Comparison of ENCODE assay signal across 35 mouse cellular contexts in the genomic region with DNA sequence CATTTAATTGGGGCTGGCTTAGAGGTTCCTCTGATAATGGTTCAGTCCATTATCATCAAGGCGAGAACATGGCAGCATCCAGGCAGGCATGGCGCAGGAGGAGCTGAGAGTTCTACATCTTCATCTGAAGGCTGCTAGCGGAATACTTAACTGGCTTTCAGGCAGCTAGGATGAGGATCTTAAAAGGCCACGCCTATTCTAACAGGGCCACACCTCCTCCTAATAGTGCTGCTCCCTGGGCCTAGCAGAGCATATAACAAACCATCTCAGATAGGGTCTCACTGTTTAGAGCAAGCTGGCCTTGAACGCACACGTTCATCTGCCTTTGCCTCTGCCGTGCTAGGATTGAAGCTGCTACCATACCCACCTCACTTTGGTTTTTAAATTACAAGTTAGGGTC. TPM values are rescaled to one million over a fixed set of nuclear protein-coding genes. Genes with fewer than 3 reads are reported as not detected.
"Had no signal": no experiment of that assay in that cellular context is flagged by ENCODE, and none has a peak within 500 bp of the region (broad histone marks: within the 10 kb centered on the region; RNA-seq: fewer than 3 reads in every experiment).

No protein-coding gene starts in this region.

- H3K4me1 ChIP-seq: liver, embryonic 12.5 days; liver, embryonic 15.5 days; midbrain, embryonic 15.5 days had no signal

- H3K9ac ChIP-seq: limb, embryonic 12.5 days; limb, embryonic 13.5 days; limb, embryonic 15.5 days; liver, embryonic 12.5 days; liver, embryonic 13.5 days; liver, embryonic 14.5 days; liver, embryonic 15.5 days; liver, postnatal 0 days; lung, embryonic 14.5 days; lung, embryonic 15.5 days; midbrain, embryonic 12.5 days; midbrain, embryonic 13.5 days; midbrain, embryonic 15.5 days; neural tube, embryonic 12.5 days had no signal

- H3K4me3 ChIP-seq: limb, embryonic 10.5 days; limb, embryonic 12.5 days; limb, embryonic 13.5 days; limb, embryonic 15.5 days; liver, embryonic 12.5 days; liver, embryonic 13.5 days; liver, embryonic 15.5 days; lung, embryonic 15.5 days; megakaryocyte, embryonic 14.5 days; midbrain, embryonic 10.5 days; midbrain, embryonic 12.5 days; midbrain, embryonic 13.5 days; midbrain, embryonic 15.5 days; myocyte; neural tube, embryonic 12.5 days had no signal

- H3K27ac ChIP-seq: limb, embryonic 10.5 days; limb, embryonic 12.5 days; limb, embryonic 13.5 days; limb, embryonic 15.5 days; liver, embryonic 12.5 days; liver, embryonic 13.5 days; liver, embryonic 14.5 days; liver, embryonic 15.5 days; lung, embryonic 15.5 days; macrophage; midbrain, embryonic 10.5 days; midbrain, embryonic 12.5 days; midbrain, embryonic 13.5 days; midbrain, embryonic 15.5 days; neural tube, embryonic 12.5 days had no signal

- ATAC-seq: liver, embryonic 12.5 days; liver, postnatal 0 days; lung, postnatal 0 days; midbrain, embryonic 13.5 days; midbrain, embryonic 15.5 days; midbrain, embryonic 16.5 days had no signal

- H3K36me3 ChIP-seq: limb, embryonic 10.5 days; limb, embryonic 12.5 days; limb, embryonic 13.5 days; limb, embryonic 15.5 days; liver, embryonic 12.5 days; liver, embryonic 13.5 days; liver, embryonic 15.5 days; lung, embryonic 15.5 days; midbrain, embryonic 10.5 days; midbrain, embryonic 12.5 days; midbrain, embryonic 13.5 days; midbrain, embryonic 15.5 days; neural tube, embryonic 12.5 days had no signal

- H3K9me3 ChIP-seq: limb, embryonic 10.5 days; limb, embryonic 12.5 days; limb, embryonic 13.5 days; limb, embryonic 15.5 days; liver, embryonic 12.5 days; liver, embryonic 13.5 days; liver, embryonic 15.5 days; lung, embryonic 15.5 days; megakaryocyte, embryonic 14.5 days; midbrain, embryonic 10.5 days; midbrain, embryonic 12.5 days; midbrain, embryonic 13.5 days; midbrain, embryonic 15.5 days; neural tube, embryonic 12.5 days had no signal

- H3K4me2 ChIP-seq: limb, embryonic 12.5 days; limb, embryonic 13.5 days; limb, embryonic 15.5 days; liver, embryonic 11.5 days; liver, embryonic 12.5 days; liver, embryonic 13.5 days; liver, embryonic 15.5 days; lung, embryonic 14.5 days; lung, embryonic 15.5 days; midbrain, embryonic 11.5 days; midbrain, embryonic 12.5 days; midbrain, embryonic 13.5 days; midbrain, embryonic 15.5 days; neural tube, embryonic 12.5 days had no signal

- DNase-seq: left cerebral cortex, postnatal 4 days; liver; liver, embryonic 13.5 days; liver, postnatal 0 days; lung, adult 18-20 months; lung, adult 2 months; lung, embryonic 14.5 days; lung, postnatal 10 days; lung, postnatal 14 days; lung, postnatal 36 days; lung, postnatal 4 days; midbrain, embryonic 14.5 days had no signal

RNA-seq across cellular contexts. Expression of a gene that starts 6.8 kb away (rescaled TPM):
- polyA plus RNA-seq: limb, embryonic 10.5 days; limb, embryonic 11.5 days; liver, adult 2 months; liver, embryonic 11.5 days; liver, embryonic 12.5 days; liver, embryonic 13.5 days; liver, postnatal 0 days; macrophage; midbrain, embryonic 11.5 days; midbrain, embryonic 14.5 days; neural tube, embryonic 11.5 days; neural tube, embryonic 12.5 days had no signal

RNA-seq across cellular contexts. Expression of a gene that starts 34.9 kb away (rescaled TPM):
- polyA plus RNA-seq: liver, adult 2 months; lung, embryonic 14.5 days; macrophage; midbrain, embryonic 11.5 days had no signal
